Mouse (Mus musculus) kidney, adult 18-20 months (tissue): ENCODE results near the gene Ccdc69.
A peak's percentile ranks its signal among the peaks of the same experiment; 100 is the strongest.
"Not testable (repeated sequence)": the region's sequence is repeated elsewhere in the genome, so short reads cannot be mapped to it uniquely, and the experiment has no call there.

Experiments used
- DNase-seq: peaks from one replicate; pipeline ENCODE4 v3.0.0; 2021

Gene Ccdc69

GRCm38 (mm10) chr11:55077331-55078231 is at the start of gene Ccdc69:
TSS of gene Ccdc69 (minus strand) at chr11:55078131.
- DNase-seq: peak; percentile 53

- no peak for DNase-seq
Observed at GRCm38 (mm10) chr11:55126663-55127062, 48.7 kb upstream of the Ccdc69 start.

GRCm38 (mm10) chr11:55121430-55121829 is 43.5 kb upstream of the Ccdc69 start:
- DNase-seq: no peak

- DNase-seq: no peak
Observed at GRCm38 (mm10) chr11:55120821-55121271, 42.9 kb upstream of the Ccdc69 start.

- no peak for DNase-seq
Observed at GRCm38 (mm10) chr11:55120279-55120678, 42.3 kb upstream of the Ccdc69 start.

GRCm38 (mm10) chr11:55117031-55117430 is 39.1 kb upstream of the Ccdc69 start:
- DNase-seq: no peak

GRCm38 (mm10) chr11:55116004-55116403 is 38.1 kb upstream of the Ccdc69 start:
- no peak for DNase-seq

- DNase-seq: no peak
Observed at GRCm38 (mm10) chr11:55114291-55114690, 36.4 kb upstream of the Ccdc69 start.

- DNase-seq: not testable (repeated sequence)
Observed at GRCm38 (mm10) chr11:55113861-55114250, 35.9 kb upstream of the Ccdc69 start.

- DNase-seq: no peak
Observed at GRCm38 (mm10) chr11:55113209-55113860, 35.4 kb upstream of the Ccdc69 start.

- DNase-seq: peak; percentile 12
Observed at GRCm38 (mm10) chr11:55110566-55111169, 32.7 kb upstream of the Ccdc69 start.

- DNase-seq: peak; percentile 19
Observed at GRCm38 (mm10) chr11:55109521-55110300, 31.8 kb upstream of the Ccdc69 start.

- DNase-seq: no peak
Observed at GRCm38 (mm10) chr11:55106636-55107035, 28.7 kb upstream of the Ccdc69 start.

- DNase-seq: peak; percentile 77
Observed at GRCm38 (mm10) chr11:55105389-55105788, 27.5 kb upstream of the Ccdc69 start.

- peak; percentile 57 for DNase-seq
Observed at GRCm38 (mm10) chr11:55103229-55103628, 25.3 kb upstream of the Ccdc69 start.

- DNase-seq: no peak
Observed at GRCm38 (mm10) chr11:55102015-55102414, 24.1 kb upstream of the Ccdc69 start.

GRCm38 (mm10) chr11:55099868-55100267 is 21.9 kb upstream of the Ccdc69 start:
- peak; percentile 10 for DNase-seq

GRCm38 (mm10) chr11:55099019-55099771 is 21.3 kb upstream of the Ccdc69 start:
- peak; percentile 16 for DNase-seq

GRCm38 (mm10) chr11:55098189-55098915 is 20.4 kb upstream of the Ccdc69 start:
- no peak for DNase-seq

GRCm38 (mm10) chr11:55097463-55098188 is 19.7 kb upstream of the Ccdc69 start, which contains the start of gene Gm2a:
TSS of gene Gm2a (plus strand) at chr11:55098115.
- peak; percentile 95 for DNase-seq
